Mouse (Mus musculus) forebrain, embryonic 13.5 days (tissue): ENCODE results near the gene Dnal1. TPM values are rescaled to one million over a fixed set of nuclear protein-coding genes. Genes with fewer than 3 reads are reported as not detected.
"Not testable (repeated sequence)": the region's sequence is repeated elsewhere in the genome, so short reads cannot be mapped to it uniquely, and the experiment has no call there.

Source experiments
- ATAC-seq: fragments of 200-750 bp; cut with Nextera tagmentation; 2 replicates; pipeline ENCODE4 v1.8.0; 2017
- H3K27ac ChIP-seq: fragments of 300-500 bp; sonication (generic); 2 replicates; pipeline ENCODE4 v1.5.1; 2015; ENCODE audit warnings: inconsistent platforms, mild to moderate bottlenecking, moderate library complexity
- H3K27me3 ChIP-seq: fragments of 300-500 bp; sonication (generic); 2 replicates; pipeline ENCODE4 v1.6.1; 2015; ENCODE audit warnings: mild to moderate bottlenecking, inconsistent platforms
- H3K36me3 ChIP-seq: fragments of 300-500 bp; sonication (generic); 2 replicates; pipeline ENCODE4 v1.6.1; 2015; ENCODE audit warnings: mild to moderate bottlenecking, inconsistent platforms; ENCODE audit not compliant: poor library complexity, severe bottlenecking
- H3K4me1 ChIP-seq: fragments of 300-500 bp; sonication (generic); 2 replicates; pipeline ENCODE4 v1.6.1; 2015; ENCODE audit warnings: inconsistent platforms
- H3K4me2 ChIP-seq: fragments of 300-500 bp; sonication (generic); 2 replicates; pipeline ENCODE4 v1.6.1; 2015; ENCODE audit warnings: inconsistent platforms, mild to moderate bottlenecking, moderate library complexity
- H3K4me3 ChIP-seq: fragments of 300-500 bp; sonication (generic); 2 replicates; pipeline ENCODE4 v1.5.1; 2015; ENCODE audit warnings: mild to moderate bottlenecking, inconsistent platforms
- H3K9ac ChIP-seq: fragments of 300-500 bp; sonication (generic); 2 replicates; pipeline ENCODE4 v1.6.1; 2015; ENCODE audit warnings: mild to moderate bottlenecking, inconsistent platforms
- H3K9me3 ChIP-seq: fragments of 300-500 bp; sonication (generic); replicated peaks from 2 replicates; pipeline ENCODE4 v1.6.1; 2016; ENCODE audit warnings: inconsistent platforms
- WGBS: fragments of 180-500 bp; shearing (Covaris S2); methylation state at CpG from one replicate; pipeline ENCODE4 v1.1.7; 2015; 5-methylcytosine and 5-hydroxymethylcytosine counted together
- polyA plus RNA-seq: library from polyadenylated mRNA; unstranded; fragments of >200 nt; fragmentation: Nextera tagmentation; extraction: Ambion mirVana; gene quantifications from 2 replicates; pipeline ENCODE4 v1.2.1, GENCODE M21; 2015

Gene Dnal1
- 9.2 and 11.0 TPM in 2 replicates for polyA plus RNA-seq

- H3K36me3 ChIP-seq, result no peaks in the 10 kb centered on the region
- no peaks in the 10 kb centered on the region for H3K9me3 ChIP-seq
- H3K4me3 ChIP-seq, result peak within 1 kb of the TSS; percentile 80
- peak within 1 kb of the TSS; percentile 77 for H3K9ac ChIP-seq
- peaks cover 10% of the 10 kb centered on the region for H3K4me1 ChIP-seq
- WGBS, result 3% methylated on average over 33 of the region's 35 CpGs
- no peaks in the 10 kb centered on the region for H3K27me3 ChIP-seq
- no peak within 1 kb of the TSS for H3K27ac ChIP-seq
- peak; percentile 98 for ATAC-seq
- peak within 1 kb of the TSS; percentile 81 for H3K4me2 ChIP-seq
Measured at GRCm38 (mm10) chr12:84114153-84114994, at the start of gene Dnal1. TSS of gene Dnal1 (plus strand) at chr12:84114366.

- no peak overlapping the region for H3K27ac ChIP-seq
- peaks cover 22% of the 10 kb centered on the region for H3K27me3 ChIP-seq
- WGBS, result 78% methylated on average over 8 of the region's 8 CpGs
- H3K4me1 ChIP-seq, result 0 out of 2 replicates have a peak, but pooled peaks cover under 1% of the 10 kb centered on the region
- no peak overlapping the region for H3K4me2 ChIP-seq
- H3K4me3 ChIP-seq, result no peak overlapping the region
- H3K9ac ChIP-seq, result no peak overlapping the region
- peaks cover 6% of the 10 kb centered on the region; the same call in 1 of the 2 replicates for H3K9me3 ChIP-seq
- ATAC-seq, result no peak
- no peaks in the 10 kb centered on the region for H3K36me3 ChIP-seq
Measured at GRCm38 (mm10) chr12:84064621-84065020, 49.5 kb upstream of the Dnal1 start.

GRCm38 (mm10) chr12:84067752-84068151 lies 46.4 kb upstream of the Dnal1 start:
- H3K4me3 ChIP-seq, result no peak overlapping the region
- H3K27ac ChIP-seq, result no peak overlapping the region
- ATAC-seq, result no peak
- 87% methylated on average over 4 of the region's 4 CpGs for WGBS
- peaks cover 38% of the 10 kb centered on the region for H3K27me3 ChIP-seq
- H3K4me1 ChIP-seq, result 0 out of 2 replicates have a peak, but pooled peaks cover 4% of the 10 kb centered on the region
- H3K4me2 ChIP-seq, result no peak overlapping the region
- H3K9me3 ChIP-seq, result peaks cover 3% of the 10 kb centered on the region; the same call in 1 of the 2 replicates
- H3K36me3 ChIP-seq, result no peaks in the 10 kb centered on the region
- H3K9ac ChIP-seq, result no peak overlapping the region

- no peak overlapping the region for H3K4me2 ChIP-seq
- no peak overlapping the region for H3K27ac ChIP-seq
- H3K9me3 ChIP-seq, result 0 out of 2 replicates have a peak, but pooled peaks cover under 1% of the 10 kb centered on the region
- peaks cover 38% of the 10 kb centered on the region for H3K27me3 ChIP-seq
- no peaks in the 10 kb centered on the region for H3K36me3 ChIP-seq
- no peak for ATAC-seq
- H3K4me3 ChIP-seq, result no peak overlapping the region
- H3K4me1 ChIP-seq, result 0 out of 2 replicates have a peak, but pooled peaks cover 4% of the 10 kb centered on the region
- H3K9ac ChIP-seq, result no peak overlapping the region
- WGBS, result 54% methylated on average over 8 of the region's 8 CpGs
Measured at GRCm38 (mm10) chr12:84068296-84068695, 45.9 kb upstream of the Dnal1 start.

GRCm38 (mm10) chr12:84068986-84069385 lies 45.2 kb upstream of the Dnal1 start, which contains the start of gene Acot5:
TSS of gene Acot5 (plus strand) at chr12:84069325.
- no peak within 1 kb of the TSS for H3K27ac ChIP-seq
- peak within 1 kb of the TSS; percentile 30; the same call in 1 of the 2 replicates for H3K9ac ChIP-seq
- no peaks in the 10 kb centered on the region for H3K36me3 ChIP-seq
- 56% methylated on average over 9 of the region's 9 CpGs for WGBS
- peaks cover 38% of the 10 kb centered on the region for H3K27me3 ChIP-seq
- peak within 1 kb of the TSS; percentile 41 for H3K4me3 ChIP-seq
- 0 out of 2 replicates have a peak, but pooled peaks cover 4% of the 10 kb centered on the region for H3K4me1 ChIP-seq
- peak within 1 kb of the TSS; percentile 68 for H3K4me2 ChIP-seq
- no peaks in the 10 kb centered on the region for H3K9me3 ChIP-seq
- ATAC-seq, result no peak

- Histone ChIP-seq H3K9ac (peak overlapping the region; percentile 30; the same call in 1 of the 2 replicates), H3K4me2 (peak overlapping the region; percentile 68), H3K27me3 (peaks cover 38% of the 10 kb centered on the region), H3K4me3 (peak overlapping the region; percentile 41)
- H3K36me3 ChIP-seq, ATAC-seq, H3K9me3 ChIP-seq, H3K4me1 ChIP-seq, H3K27ac ChIP-seq: not testable (repeated sequence)
- under 1% methylated on average over 42 of the region's 52 CpGs for WGBS
Measured at GRCm38 (mm10) chr12:84069582-84069981, 44.6 kb upstream of the Dnal1 start.

GRCm38 (mm10) chr12:84071696-84072095 lies 42.5 kb upstream of the Dnal1 start:
- no peak overlapping the region for H3K27ac ChIP-seq
- H3K9me3 ChIP-seq, result no peaks in the 10 kb centered on the region
- 0 out of 2 replicates have a peak, but pooled peaks cover 4% of the 10 kb centered on the region for H3K4me1 ChIP-seq
- no peaks in the 10 kb centered on the region for H3K36me3 ChIP-seq
- no peak overlapping the region for H3K9ac ChIP-seq
- H3K27me3 ChIP-seq, result peaks cover 38% of the 10 kb centered on the region
- H3K4me3 ChIP-seq, result no peak overlapping the region
- no peak for ATAC-seq
- 97% methylated on average over 2 of the region's 2 CpGs for WGBS
- H3K4me2 ChIP-seq, result no peak overlapping the region

- Histone ChIP-seq H3K4me2 (no peak overlapping the region), H3K4me1 (no peaks in the 10 kb centered on the region), H3K4me3 (no peak overlapping the region), H3K9me3 (no peaks in the 10 kb centered on the region), H3K27me3 (no peaks in the 10 kb centered on the region), H3K36me3 (no peaks in the 10 kb centered on the region), H3K9ac (no peak overlapping the region), H3K27ac (no peak overlapping the region)
- 90% methylated on average over 4 of the region's 4 CpGs for WGBS
- no peak for ATAC-seq
Measured at GRCm38 (mm10) chr12:84077371-84077990, 36.7 kb upstream of the Dnal1 start.

- Histone ChIP-seq H3K27ac (no peak overlapping the region), H3K9ac (no peak overlapping the region), H3K4me1 (no peaks in the 10 kb centered on the region), H3K36me3 (no peaks in the 10 kb centered on the region), H3K4me3 (no peak overlapping the region), H3K9me3 (no peaks in the 10 kb centered on the region), H3K4me2 (no peak overlapping the region), H3K27me3 (no peaks in the 10 kb centered on the region)
- WGBS, result 87% methylated on average over 2 of the region's 2 CpGs
- ATAC-seq, result no peak
Measured at GRCm38 (mm10) chr12:84083842-84084241, 30.3 kb upstream of the Dnal1 start.

- Histone ChIP-seq H3K27me3 (no peaks in the 10 kb centered on the region), H3K27ac (no peak overlapping the region), H3K4me1 (no peaks in the 10 kb centered on the region), H3K4me2 (no peak overlapping the region), H3K36me3 (no peaks in the 10 kb centered on the region), H3K4me3 (no peak overlapping the region), H3K9me3 (peaks cover 6% of the 10 kb centered on the region; the same call in 1 of the 2 replicates), H3K9ac (no peak overlapping the region)
- 92% methylated on average over 4 of the region's 4 CpGs for WGBS
- no peak for ATAC-seq
Measured at GRCm38 (mm10) chr12:84084581-84084980, 29.6 kb upstream of the Dnal1 start.

- WGBS, result 89% methylated on average over 5 of the region's 5 CpGs
- not testable (repeated sequence) for H3K27me3 ChIP-seq, H3K27ac ChIP-seq, H3K4me2 ChIP-seq, H3K4me3 ChIP-seq, H3K9ac ChIP-seq, H3K36me3 ChIP-seq, ATAC-seq, H3K4me1 ChIP-seq
- H3K9me3 ChIP-seq, result peaks cover 20% of the 10 kb centered on the region
Measured at GRCm38 (mm10) chr12:84094666-84095065, 19.5 kb upstream of the Dnal1 start.

- 97% methylated on average over 2 of the region's 2 CpGs for WGBS
- Histone ChIP-seq H3K9ac (no peak overlapping the region), H3K4me3 (no peak overlapping the region), H3K27ac (no peak overlapping the region), H3K36me3 (no peaks in the 10 kb centered on the region), H3K9me3 (no peaks in the 10 kb centered on the region), H3K4me1 (peaks cover 4% of the 10 kb centered on the region; the same call in 1 of the 2 replicates), H3K27me3 (no peaks in the 10 kb centered on the region), H3K4me2 (no peak overlapping the region)
- no peak for ATAC-seq
Measured at GRCm38 (mm10) chr12:84099605-84100004, 14.6 kb upstream of the Dnal1 start.
